Comparison of ENCODE assay signal across 8 mouse cellular contexts in the genomic region with DNA sequence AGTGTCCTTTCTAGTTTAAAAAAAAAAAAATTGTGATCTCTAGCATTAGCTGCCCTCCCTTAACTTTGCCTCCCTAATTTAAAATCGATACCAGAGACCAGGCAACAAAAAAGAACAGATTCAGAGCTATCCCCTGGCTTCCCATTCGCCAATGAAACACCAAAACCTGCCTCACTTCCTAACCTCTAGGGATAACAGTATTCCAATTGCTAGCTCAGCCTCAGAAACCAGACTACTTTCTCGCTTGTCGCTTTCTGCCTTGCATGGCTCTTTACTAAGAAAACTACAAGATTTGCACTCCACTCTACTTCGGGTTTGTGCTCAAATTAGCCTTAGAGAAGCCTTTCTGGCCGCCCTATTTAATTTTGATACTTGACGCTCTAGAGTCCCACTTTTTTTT. TPM values are rescaled to one million over a fixed set of nuclear protein-coding genes. Genes with fewer than 3 reads are reported as not detected.
DNase-seq lines count a peak whose midpoint lies in the region; ATAC-seq and TF ChIP-seq lines count a peak whose summit lies in the region.

No protein-coding gene starts in this region.

- no peaks in the 10 kb centered on the region for H3K4me1 ChIP-seq in cerebellum, adult 2 months (ENCODE audit: control insufficient read depth, insufficient read depth, low read length)
- no peaks in the 10 kb centered on the region; the same call in 1 of the 2 replicates for H3K4me1 ChIP-seq in spleen, adult 2 months (ENCODE audit: control insufficient read depth, insufficient read depth, insufficient read length)
- peaks cover 16% of the 10 kb centered on the region; the same call in 1 of the 2 replicates for H3K4me1 ChIP-seq in liver, embryonic 11.5 days (replicated peaks; ENCODE audit: control insufficient read depth, insufficient read depth, low read length)
- no peaks in the 10 kb centered on the region for H3K4me1 ChIP-seq in stomach, postnatal 0 days (replicated peaks; ENCODE audit: control insufficient read depth, insufficient read depth)

- WGBS in cerebellum, adult 2 months, result 21% methylated on average over 7 of the region's 7 CpGs
- 41% methylated on average over 7 of the region's 7 CpGs for WGBS in spleen, adult 2 months
- 31% methylated on average over 7 of the region's 7 CpGs for WGBS in liver, embryonic 11.5 days
- WGBS in stomach, postnatal 0 days, result 20% methylated on average over 7 of the region's 7 CpGs

- no peak for ATAC-seq in liver, embryonic 11.5 days (replicated peaks; ENCODE audit: low FRiP score)
- ATAC-seq in stomach, postnatal 0 days (ENCODE audit: low FRiP score, low TSS enrichment), result 0 out of 2 replicates have a peak, but pooled peaks have one; percentile 9
- no peak for ATAC-seq in granulocyte monocyte progenitor cell, adult 5-6 weeks (replicated peaks; ENCODE audit: poor library complexity, severe bottlenecking)

- peak overlapping the region; percentile 66 for H3K4me3 ChIP-seq in cerebellum, adult 2 months (replicated peaks; ENCODE audit: insufficient read depth, low read depth, low read length)
- H3K4me3 ChIP-seq in spleen, adult 2 months (ENCODE audit: extremely low read depth, insufficient read depth, insufficient read length), result peak overlapping the region; percentile 77
- H3K4me3 ChIP-seq in liver, embryonic 11.5 days (ENCODE audit: low read depth, low read length), result peak overlapping the region; percentile 92
- H3K4me3 ChIP-seq in stomach, postnatal 0 days (ENCODE audit: low read depth, low read length), result peak overlapping the region; percentile 87

- DNase-seq in cerebellum, adult 2 months, result no peak
- DNase-seq in cerebellum, adult 9-10 months, result no peak
- no peak for DNase-seq in spleen, adult 2 months (ENCODE audit: low read depth in 1 of 2, low spot score in 2 of 2)
- DNase-seq in spleen, postnatal 36 days (ENCODE audit: low spot score in 2 of 2), result no peak
- no peak for DNase-seq in liver, embryonic 11.5 days (ENCODE audit: low spot score)
- no peak for DNase-seq in stomach, postnatal 0 days (ENCODE audit: low spot score)
- DNase-seq in right cerebral cortex, adult 18-20 months, result no peak

- TF ChIP-seq CTCF in cerebellum, adult 2 months (IDR thresholded peaks at IDR 0.05; ENCODE audit: borderline replicate concordance, insufficient read depth, low read depth, low read length), result no peak
- no peak for TF ChIP-seq CTCF in spleen, adult 2 months (IDR thresholded peaks at IDR 0.05; ENCODE audit: extremely low read depth, insufficient read depth, insufficient read length, insufficient replicate concordance)
- TF ChIP-seq CTCF in stomach, postnatal 0 days (IDR thresholded peaks at IDR 0.05; ENCODE audit: low read depth), result no peak

- H3K9ac ChIP-seq in liver, embryonic 11.5 days (ENCODE audit: low read depth, low read length), result peak overlapping the region; percentile 94
- H3K9ac ChIP-seq in stomach, postnatal 0 days (ENCODE audit: low read length), result peak overlapping the region; percentile 92

- no peak for TF ChIP-seq POLR2A in cerebellum, adult 2 months (IDR thresholded peaks at IDR 0.05; ENCODE audit: borderline replicate concordance, insufficient read depth, low read length)
- TF ChIP-seq POLR2A in spleen, adult 2 months (IDR thresholded peaks at IDR 0.05; ENCODE audit: low read depth, low read length), result no peak

- TF ChIP-seq EP300 in stomach, postnatal 0 days (optimal IDR thresholded peaks at IDR 0.05), result no peak

- no peaks in the 10 kb centered on the region for H3K27me3 ChIP-seq in cerebellum, adult 2 months (ENCODE audit: control insufficient read depth, insufficient read depth, low read length)
- no peaks in the 10 kb centered on the region for H3K27me3 ChIP-seq in spleen, adult 2 months (ENCODE audit: control insufficient read depth, insufficient read depth, low read length)
- no peaks in the 10 kb centered on the region for H3K27me3 ChIP-seq in liver, embryonic 11.5 days (replicated peaks; ENCODE audit: control insufficient read depth, insufficient read depth, low read length)
- no peaks in the 10 kb centered on the region for H3K27me3 ChIP-seq in stomach, postnatal 0 days (ENCODE audit: control insufficient read depth, insufficient read depth, low read length)

- peak overlapping the region; percentile 87 for H3K4me2 ChIP-seq in liver, embryonic 11.5 days
- peak overlapping the region; percentile 91 for H3K4me2 ChIP-seq in stomach, postnatal 0 days (replicated peaks; ENCODE audit: low read depth)

- 0 out of 2 replicates have a peak overlapping the region, but pooled peaks have one; percentile 8 for H3K27ac ChIP-seq in cerebellum, adult 2 months (ENCODE audit: insufficient read depth, low read length)
- H3K27ac ChIP-seq in spleen, adult 2 months (ENCODE audit: insufficient read depth, low read length), result no peak overlapping the region; the same call in 1 of the 2 replicates
- H3K27ac ChIP-seq in liver, embryonic 11.5 days (ENCODE audit: low read depth, low read length), result peak overlapping the region; percentile 38
- H3K27ac ChIP-seq in stomach, postnatal 0 days (replicated peaks), result peak overlapping the region; percentile 70

- H3K36me3 ChIP-seq in spleen, adult 2 months (ENCODE audit: control insufficient read depth, insufficient read depth, low read length), result peaks cover 16% of the 10 kb centered on the region
- peaks cover 15% of the 10 kb centered on the region for H3K36me3 ChIP-seq in liver, embryonic 11.5 days (ENCODE audit: control insufficient read depth, insufficient read depth, low read length)
- H3K36me3 ChIP-seq in stomach, postnatal 0 days (ENCODE audit: control insufficient read depth, insufficient read depth, low read length), result peaks cover 7% of the 10 kb centered on the region; the same call in 1 of the 2 replicates

- H3K9me3 ChIP-seq in liver, embryonic 11.5 days (ENCODE audit: control insufficient read depth, low read length), result no peaks in the 10 kb centered on the region
- H3K9me3 ChIP-seq in stomach, postnatal 0 days (ENCODE audit: control insufficient read depth, low read length), result no peaks in the 10 kb centered on the region

RNA-seq across cellular contexts. Expression of a gene that starts 0.4 kb away (rescaled TPM):
- polyA plus RNA-seq in cerebellum, adult 2 months (2012; rRNA removed), result 39.6 and 41.6 TPM in 2 replicates
- polyA plus RNA-seq in spleen, adult 2 months (2012; rRNA removed), result 8.6 and 12.1 TPM in 2 replicates
- 68.0 and 68.4 TPM in 2 replicates for polyA plus RNA-seq in liver, embryonic 11.5 days (2014; fragmentation: Nextera tagmentation; extraction: Ambion mirVana)
- 12.9 and 13.8 TPM in 2 replicates for polyA plus RNA-seq in stomach, postnatal 0 days (2015; fragmentation: Nextera tagmentation; extraction: Ambion mirVana)
- total RNA-seq in granulocyte monocyte progenitor cell, adult 5-6 weeks (2014; fragmentation: Nextera tagmentation), result 49.6 and 60.8 TPM in 2 replicates
- total RNA-seq in granulocyte monocyte progenitor cell, adult 5-6 weeks (2017), result 35.9 and 45.7 TPM in 2 replicates

RNA-seq across cellular contexts. Expression of a gene that starts 15.2 kb away (rescaled TPM):
- 265 and 281 TPM in 2 replicates for polyA plus RNA-seq in cerebellum, adult 2 months (2012; rRNA removed)
- polyA plus RNA-seq in spleen, adult 2 months (2012; rRNA removed), result 28.0 and 30.7 TPM in 2 replicates
- polyA plus RNA-seq in liver, embryonic 11.5 days (2014; fragmentation: Nextera tagmentation; extraction: Ambion mirVana), result 311 and 340 TPM in 2 replicates
- polyA plus RNA-seq in stomach, postnatal 0 days (2015; fragmentation: Nextera tagmentation; extraction: Ambion mirVana), result 283 and 301 TPM in 2 replicates
- total RNA-seq in granulocyte monocyte progenitor cell, adult 5-6 weeks (2014; fragmentation: Nextera tagmentation), result 186 and 187 TPM in 2 replicates
- 342 and 431 TPM in 2 replicates for total RNA-seq in granulocyte monocyte progenitor cell, adult 5-6 weeks (2017)

RNA-seq across cellular contexts. Expression of a gene that starts 25.9 kb away (rescaled TPM):
- polyA plus RNA-seq in cerebellum, adult 2 months (2012; rRNA removed), result 48.4 and 48.7 TPM in 2 replicates
- 3.3 and 3.8 TPM in 2 replicates for polyA plus RNA-seq in spleen, adult 2 months (2012; rRNA removed)
- 7.9 and 8.1 TPM in 2 replicates for polyA plus RNA-seq in liver, embryonic 11.5 days (2014; fragmentation: Nextera tagmentation; extraction: Ambion mirVana)
- 2.3 and 3.2 TPM in 2 replicates for polyA plus RNA-seq in stomach, postnatal 0 days (2015; fragmentation: Nextera tagmentation; extraction: Ambion mirVana)
- 2.6 and 4.6 TPM in 2 replicates for total RNA-seq in granulocyte monocyte progenitor cell, adult 5-6 weeks (2014; fragmentation: Nextera tagmentation)
- 0.90 and 4.0 TPM in 2 replicates for total RNA-seq in granulocyte monocyte progenitor cell, adult 5-6 weeks (2017)

RNA-seq across cellular contexts. Expression of a gene that starts 35.7 kb away (rescaled TPM):
- 9.0 and 9.3 TPM in 2 replicates for polyA plus RNA-seq in cerebellum, adult 2 months (2012; rRNA removed)
- 11.5 and 12.7 TPM in 2 replicates for polyA plus RNA-seq in spleen, adult 2 months (2012; rRNA removed)
- polyA plus RNA-seq in liver, embryonic 11.5 days (2014; fragmentation: Nextera tagmentation; extraction: Ambion mirVana), result 9.5 and 13.5 TPM in 2 replicates
- 14.2 and 14.8 TPM in 2 replicates for polyA plus RNA-seq in stomach, postnatal 0 days (2015; fragmentation: Nextera tagmentation; extraction: Ambion mirVana)
- 36.7 and 51.1 TPM in 2 replicates for total RNA-seq in granulocyte monocyte progenitor cell, adult 5-6 weeks (2014; fragmentation: Nextera tagmentation)
- 57.2 and 65.2 TPM in 2 replicates for total RNA-seq in granulocyte monocyte progenitor cell, adult 5-6 weeks (2017)

RNA-seq across cellular contexts. Expression of a gene that starts 37.5 kb away (rescaled TPM):
- 27.4 and 30.3 TPM in 2 replicates for polyA plus RNA-seq in cerebellum, adult 2 months (2012; rRNA removed)
- 11.3 and 15.7 TPM in 2 replicates for polyA plus RNA-seq in spleen, adult 2 months (2012; rRNA removed)
- 18.8 and 18.9 TPM in 2 replicates for polyA plus RNA-seq in liver, embryonic 11.5 days (2014; fragmentation: Nextera tagmentation; extraction: Ambion mirVana)
- 11.1 and 12.0 TPM in 2 replicates for polyA plus RNA-seq in stomach, postnatal 0 days (2015; fragmentation: Nextera tagmentation; extraction: Ambion mirVana)
- total RNA-seq in granulocyte monocyte progenitor cell, adult 5-6 weeks (2014; fragmentation: Nextera tagmentation), result 56.0 and 56.8 TPM in 2 replicates
- total RNA-seq in granulocyte monocyte progenitor cell, adult 5-6 weeks (2017), result 17.5 and 23.8 TPM in 2 replicates
